Mouse (Mus musculus) hindbrain, embryonic 14.5 days (tissue): ENCODE results near the gene Gpc6. TPM values are rescaled to one million over a fixed set of nuclear protein-coding genes. Genes with fewer than 3 reads are reported as not detected.

Source experiments
- ATAC-seq: fragments of 200-750 bp; cut with Nextera tagmentation; 2 replicates; pipeline ENCODE4 v1.8.0; 2017; ENCODE audit warnings: moderate number of reproducible peaks, mild to moderate bottlenecking, moderate TSS enrichment, moderate library complexity; ENCODE audit not compliant: low FRiP score
- DNase-seq: peaks from one replicate; pipeline ENCODE4 v3.0.0-alpha.2; 2015; ENCODE audit warnings: low spot score
- H3K27ac ChIP-seq: fragments of 300-500 bp; sonication (generic); 2 replicates; pipeline ENCODE4 v1.5.1; 2014; ENCODE audit warnings: mild to moderate bottlenecking, moderate library complexity
- H3K27me3 ChIP-seq: fragments of 300-500 bp; sonication (generic); 2 replicates; pipeline ENCODE4 v1.6.1; 2014; ENCODE audit warnings: mild to moderate bottlenecking, low read length, mixed read lengths; ENCODE audit not compliant: control insufficient read depth, insufficient read depth
- H3K36me3 ChIP-seq: fragments of 300-500 bp; sonication (generic); replicated peaks from 2 replicates; pipeline ENCODE4 v1.6.1; 2014; ENCODE audit not compliant: control insufficient read depth, insufficient read depth
- H3K4me1 ChIP-seq: fragments of 300-500 bp; sonication (generic); replicated peaks from 2 replicates; pipeline ENCODE4 v1.6.1; 2014; ENCODE audit warnings: antibody characterized with exemption, low read length, mixed read lengths; ENCODE audit not compliant: control insufficient read depth, insufficient read depth
- H3K4me2 ChIP-seq: fragments of 300-500 bp; sonication (generic); replicated peaks from 2 replicates; pipeline ENCODE4 v1.6.1; 2014; ENCODE audit warnings: mild to moderate bottlenecking, moderate library complexity
- H3K4me3 ChIP-seq: fragments of 300-500 bp; sonication (generic); replicated peaks from 2 replicates; pipeline ENCODE4 v1.5.1; 2014; ENCODE audit warnings: mild to moderate bottlenecking, low read length
- H3K9ac ChIP-seq: fragments of 300-500 bp; sonication (generic); 2 replicates; pipeline ENCODE4 v1.6.1; 2014
- H3K9me3 ChIP-seq: fragments of 300-500 bp; sonication (generic); 2 replicates; pipeline ENCODE4 v1.6.1; 2016; ENCODE audit warnings: low read length; ENCODE audit not compliant: control insufficient read depth
- WGBS: fragments of 180-500 bp; shearing (Covaris S2); extraction: QIAGEN DNeasy Blood & Tissue Kit; methylation state at CpG from one replicate; pipeline ENCODE4 v1.1.7; 2014; 5-methylcytosine and 5-hydroxymethylcytosine counted together
- microRNA-seq: library from miRNA; unstranded; fragments of <30 nt; microRNA quantifications from one replicate; pipeline ENCODE4, GENCODE M21; 2016
- polyA plus RNA-seq: library from polyadenylated mRNA; unstranded; fragments of >200 nt; fragmentation: Nextera tagmentation; extraction: Ambion mirVana; gene quantifications from 2 replicates; pipeline ENCODE4 v1.2.1, GENCODE M21; 2014

The Gpc6 gene
- polyA plus RNA-seq, 1 experiment from 2014 or later: 18.6 TPM

DNA sequence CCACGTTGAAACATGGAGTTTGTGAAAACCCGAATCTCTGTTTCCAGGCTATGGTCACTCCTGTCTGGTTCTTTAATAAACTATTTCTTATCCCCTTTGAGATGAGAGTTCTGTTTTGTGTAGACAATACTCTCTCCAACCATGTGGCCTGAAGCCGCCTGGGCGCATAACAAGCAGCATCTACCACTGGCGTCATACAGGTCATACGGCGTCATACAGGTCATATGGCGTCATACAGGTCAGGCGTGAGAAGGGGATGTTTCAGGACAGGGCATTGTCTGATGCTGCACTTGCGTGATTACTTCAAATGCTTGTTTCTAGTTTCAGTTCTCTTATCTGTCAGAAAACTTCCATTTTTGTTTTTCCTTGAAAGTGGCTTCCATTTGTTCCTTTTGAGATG lies 1079.3 kb downstream of the Gpc6 start:
- WGBS: 93% methylated on average over 10 of the region's 10 CpGs
- Histone ChIP-seq H3K9me3 (no peaks in the 10 kb centered on the region), H3K27me3 (peaks cover 6% of the 10 kb centered on the region; the same call in 1 of the 2 replicates), H3K4me1 (peaks cover 14% of the 10 kb centered on the region), H3K27ac (no peak overlapping the region), H3K4me3 (no peak overlapping the region), H3K4me2 (no peak overlapping the region), H3K36me3 (no peaks in the 10 kb centered on the region), H3K9ac (no peak overlapping the region)
- ATAC-seq: no peak
- DNase-seq: no peak

DNA sequence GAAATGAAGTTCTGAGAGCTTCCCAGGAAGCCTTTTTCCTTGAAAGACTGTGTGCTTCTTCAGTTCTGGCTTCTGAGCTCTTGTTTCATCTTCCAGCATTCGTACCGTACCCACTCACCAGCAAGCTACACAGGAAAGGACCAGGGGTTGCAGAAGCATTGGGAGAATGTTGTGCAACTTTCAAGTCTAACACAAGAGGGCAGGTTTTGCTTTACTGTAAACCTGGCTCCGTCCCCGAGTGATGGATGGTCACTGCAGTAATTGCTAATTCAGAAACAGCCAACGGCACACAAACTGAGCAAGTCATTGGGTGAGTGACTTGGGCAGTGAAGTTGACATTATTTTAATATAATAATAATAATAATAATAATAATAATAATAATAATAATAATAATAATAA lies 1080.6 kb downstream of the Gpc6 start:
- H3K27me3 ChIP-seq: 0 out of 2 replicates have a peak, but pooled peaks cover under 1% of the 10 kb centered on the region
- H3K9me3 ChIP-seq: no peaks in the 10 kb centered on the region
- H3K4me2 ChIP-seq: no peak overlapping the region
- peak; percentile 86 for DNase-seq
- 19% methylated on average over 5 of the region's 5 CpGs for WGBS
- ATAC-seq: peak; percentile 38; the same call in 1 of the 2 replicates
- no peak overlapping the region for H3K27ac ChIP-seq
- no peak overlapping the region for H3K4me3 ChIP-seq
- no peaks in the 10 kb centered on the region for H3K36me3 ChIP-seq
- peaks cover 14% of the 10 kb centered on the region for H3K4me1 ChIP-seq
- H3K9ac ChIP-seq: no peak overlapping the region

DNA sequence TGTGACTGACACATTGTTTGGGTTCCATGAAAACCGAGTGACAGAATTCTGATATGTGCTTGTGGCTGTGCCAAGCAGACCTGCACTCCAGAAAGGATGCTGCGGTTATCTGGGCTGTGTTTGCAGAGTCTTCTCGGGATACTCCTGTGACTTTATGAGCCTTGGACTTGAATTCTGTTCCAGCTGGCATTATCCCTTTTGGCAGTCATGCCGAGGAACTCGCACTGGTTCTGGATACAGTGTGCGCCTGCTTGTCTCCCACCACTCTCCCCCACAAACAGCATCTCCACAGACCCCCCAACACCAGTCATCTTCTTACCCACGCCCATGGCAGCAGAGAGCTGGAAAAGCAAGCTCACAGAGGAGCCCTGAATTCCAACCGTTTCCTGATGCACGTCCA lies 1084.4 kb downstream of the Gpc6 start:
- Histone ChIP-seq H3K4me1 (no peaks in the 10 kb centered on the region), H3K4me2 (no peak overlapping the region), H3K36me3 (no peaks in the 10 kb centered on the region), H3K4me3 (no peak overlapping the region), H3K9me3 (no peaks in the 10 kb centered on the region), H3K9ac (no peak overlapping the region), H3K27ac (no peak overlapping the region), H3K27me3 (no peaks in the 10 kb centered on the region)
- 77% methylated on average over 9 of the region's 9 CpGs for WGBS
- no peak for DNase-seq
- ATAC-seq: no peak

DNA sequence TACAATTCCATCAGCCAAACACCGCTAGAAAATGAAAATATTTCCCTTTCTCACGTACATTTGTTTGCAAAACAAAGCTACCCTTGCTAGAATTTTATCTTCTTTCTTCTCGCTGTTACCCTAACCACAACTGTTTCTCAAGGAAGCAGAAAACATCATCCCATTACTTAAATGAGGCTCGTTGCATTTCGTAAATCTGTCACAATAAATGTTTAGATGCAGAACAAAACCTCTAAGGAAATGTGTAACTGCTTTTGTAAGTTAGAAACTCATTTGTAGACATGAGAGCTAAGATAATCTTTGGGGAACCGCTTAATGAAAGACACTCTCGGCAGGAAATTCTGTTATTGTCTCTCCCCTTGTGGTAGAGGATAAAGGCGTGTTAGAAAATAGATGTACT lies 1088.1 kb downstream of the Gpc6 start:
- DNase-seq (no peak), ATAC-seq (no peak)
- H3K27me3 ChIP-seq: no peaks in the 10 kb centered on the region
- 67% methylated on average over 8 of the region's 8 CpGs for WGBS
- no peak overlapping the region for H3K9ac ChIP-seq
- H3K4me1 ChIP-seq: no peaks in the 10 kb centered on the region
- no peak overlapping the region for H3K4me3 ChIP-seq
- no peaks in the 10 kb centered on the region for H3K36me3 ChIP-seq
- no peak overlapping the region for H3K27ac ChIP-seq
- no peak overlapping the region for H3K4me2 ChIP-seq
- no peaks in the 10 kb centered on the region for H3K9me3 ChIP-seq

DNA sequence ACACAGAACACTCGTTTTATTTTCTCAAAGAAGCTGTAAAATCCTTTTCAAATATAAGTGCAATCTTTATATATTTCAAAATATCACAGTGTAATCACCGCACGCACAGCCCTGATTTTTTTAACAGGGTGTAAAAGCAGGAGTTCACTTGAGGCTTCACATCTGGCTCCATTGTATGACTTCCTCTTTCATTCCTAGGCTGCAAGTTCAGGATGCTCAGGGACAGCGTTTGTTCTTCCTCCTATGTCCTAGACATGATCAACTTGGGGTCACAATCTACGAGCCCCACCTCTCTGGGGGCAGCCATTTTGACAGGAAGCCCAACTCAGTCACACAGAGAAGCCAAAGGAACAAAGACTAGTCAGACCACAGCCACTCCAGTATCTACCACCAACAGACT lies 1094.2 kb downstream of the Gpc6 start:
- Histone ChIP-seq H3K27ac (no peak overlapping the region), H3K36me3 (no peaks in the 10 kb centered on the region), H3K4me1 (no peaks in the 10 kb centered on the region), H3K9ac (no peak overlapping the region), H3K4me3 (no peak overlapping the region), H3K4me2 (no peak overlapping the region), H3K27me3 (no peaks in the 10 kb centered on the region), H3K9me3 (no peaks in the 10 kb centered on the region)
- ATAC-seq (no peak), DNase-seq (no peak)
- 85% methylated on average over 5 of the region's 5 CpGs for whole genome bisulfite sequencing

DNA sequence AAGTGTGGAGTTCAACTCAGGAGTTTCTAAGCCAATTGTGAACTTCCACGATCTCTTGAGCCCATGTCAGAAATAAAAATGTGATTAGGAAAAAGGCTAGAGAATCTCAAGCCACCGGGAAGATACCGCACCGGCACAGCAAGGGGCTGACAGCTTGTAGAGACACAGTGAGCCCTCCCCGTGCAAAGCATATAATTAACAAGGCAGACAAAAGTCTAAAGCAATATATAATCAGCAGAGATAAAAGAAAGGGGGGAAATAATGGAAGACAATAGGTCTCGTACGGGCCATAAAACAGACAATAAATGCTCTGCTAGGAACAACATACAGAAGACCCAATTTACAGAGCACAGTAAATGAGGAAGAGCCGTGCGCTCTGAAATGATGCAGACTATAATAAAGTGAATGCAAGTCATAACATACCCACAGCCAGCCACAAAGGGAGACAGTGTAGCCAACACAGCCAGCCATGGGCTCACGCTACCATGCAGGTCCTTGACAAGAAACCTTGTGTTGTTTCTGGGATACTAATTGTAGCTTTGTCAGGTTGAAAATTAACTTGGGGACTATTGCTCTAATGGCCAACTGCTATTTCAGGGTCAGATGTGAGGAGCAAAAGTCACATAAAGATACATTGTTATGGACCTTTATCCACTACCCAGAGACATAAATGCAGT lies 1096.9 kb downstream of the Gpc6 start:
- no peaks in the 10 kb centered on the region for H3K9me3 ChIP-seq
- ATAC-seq (no peak), DNase-seq (no peak)
- H3K27me3 ChIP-seq: no peaks in the 10 kb centered on the region
- H3K9ac ChIP-seq: no peak overlapping the region
- no peaks in the 10 kb centered on the region for H3K36me3 ChIP-seq
- WGBS: 44% methylated on average over 10 of the region's 10 CpGs
- H3K27ac ChIP-seq: no peak overlapping the region
- H3K4me1 ChIP-seq: no peaks in the 10 kb centered on the region
- H3K4me2 ChIP-seq: no peak overlapping the region
- no peak overlapping the region for H3K4me3 ChIP-seq

Small RNA genes within 50 kb of the gene (microRNA-seq; reads per million reads assigned to microRNA genes)
- not detected for gene Mir6239
